Comparison of ENCODE assay signal across 15 mouse cellular contexts in the genomic region with DNA sequence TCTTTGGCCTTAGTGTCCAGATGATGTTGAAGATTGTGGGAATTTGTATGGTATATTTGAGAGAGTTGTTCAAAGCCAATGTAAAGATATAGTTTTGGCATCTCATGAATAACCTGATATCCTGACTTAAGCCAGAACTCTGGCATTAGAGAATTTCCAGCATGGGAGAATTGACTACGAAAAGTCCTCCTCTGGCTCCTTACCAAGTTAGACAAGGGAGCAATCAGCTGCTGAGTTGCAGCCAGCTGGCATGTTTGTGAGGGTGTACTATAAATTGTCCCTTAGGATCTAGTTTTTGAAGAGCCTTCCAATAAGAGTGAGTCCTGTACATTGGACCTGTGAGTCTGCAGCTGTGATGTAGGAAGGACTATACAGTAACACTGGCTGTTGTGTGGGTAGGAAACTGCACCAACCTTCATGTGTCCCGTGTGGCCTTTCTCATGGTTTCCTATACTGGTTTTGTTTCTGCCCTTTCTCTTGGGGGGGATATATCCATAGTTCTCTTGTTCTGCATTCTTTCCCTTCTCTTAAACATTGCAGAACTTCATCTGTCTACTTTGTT. TPM values are rescaled to one million over a fixed set of nuclear protein-coding genes. Genes with fewer than 3 reads are reported as not detected.
A peak's percentile ranks its signal among the peaks of the same experiment; 100 is the strongest.
DNase-seq lines count a peak whose midpoint lies in the region; ATAC-seq lines count a peak whose summit lies in the region.
"Had no signal": no experiment of that assay in that cellular context is flagged by ENCODE, and none has a peak within 500 bp of the region (broad histone marks: within the 10 kb centered on the region; RNA-seq: fewer than 3 reads in every experiment).

No protein-coding gene starts in this region.

- H3K27me3 ChIP-seq in heart, embryonic 16.5 days (ENCODE audit: control insufficient read depth, insufficient read depth, low read length): no peaks in the 10 kb centered on the region
- no peaks in the 10 kb centered on the region for H3K27me3 ChIP-seq in limb, embryonic 15.5 days
- H3K27me3 ChIP-seq: hindbrain, embryonic 12.5 days; liver, embryonic 12.5 days had no signal

- ATAC-seq in heart, embryonic 16.5 days (replicated peaks; ENCODE audit: extremely low read depth, insufficient read depth, low FRiP score): no peak
- peak; percentile 63; the same call in 1 of the 2 replicates for ATAC-seq in limb, embryonic 15.5 days (ENCODE audit: insufficient number of reproducible peaks, low FRiP score, low TSS enrichment, low read depth)
- ATAC-seq: forebrain, postnatal 0 days; liver, embryonic 12.5 days had no signal

- H3K9ac ChIP-seq in heart, embryonic 16.5 days (ENCODE audit: low read length): no peak overlapping the region
- no peak overlapping the region for H3K9ac ChIP-seq in limb, embryonic 15.5 days
- H3K9ac ChIP-seq: forebrain, postnatal 0 days; hindbrain, embryonic 12.5 days; liver, embryonic 12.5 days had no signal

- H3K36me3 ChIP-seq in heart, embryonic 16.5 days (ENCODE audit: control insufficient read depth, insufficient read depth): no peaks in the 10 kb centered on the region
- peaks cover 6% of the 10 kb centered on the region; the same call in 1 of the 2 replicates for H3K36me3 ChIP-seq in limb, embryonic 15.5 days

- H3K9me3 ChIP-seq in heart, embryonic 16.5 days (replicated peaks; ENCODE audit: control insufficient read depth, low read length): no peaks in the 10 kb centered on the region
- H3K9me3 ChIP-seq in limb, embryonic 15.5 days: no peaks in the 10 kb centered on the region
- H3K9me3 ChIP-seq: hindbrain, embryonic 12.5 days; liver, embryonic 12.5 days had no signal

- peak; percentile 20 for DNase-seq in cerebellum, adult 11-12 months
- DNase-seq in cerebellum, postnatal 4 days (ENCODE audit: low spot score in 2 of 2): no peak
- DNase-seq in heart, adult 8-10 months (ENCODE audit: low spot score): no peak
- peak; percentile 13 for DNase-seq in lung, postnatal 14 days
- DNase-seq in lung, postnatal 25 days (ENCODE audit: low spot score): no peak
- DNase-seq in urinary bladder, adult 2 months (ENCODE audit: low spot score): no peak
- DNase-seq: B cell, adult 2 months; forebrain, postnatal 0 days; gastrocnemius, postnatal 14 days; kidney, adult 2 months; thymus, postnatal 4 days had no signal

- H3K4me3 ChIP-seq in heart, embryonic 16.5 days (ENCODE audit: low read length): no peak overlapping the region
- H3K4me3 ChIP-seq in limb, embryonic 15.5 days: no peak overlapping the region
- H3K4me3 ChIP-seq: hindbrain, embryonic 12.5 days; liver, embryonic 12.5 days had no signal

- H3K4me2 ChIP-seq in heart, embryonic 16.5 days (ENCODE audit: low read depth, low read length): no peak overlapping the region
- no peak overlapping the region for H3K4me2 ChIP-seq in limb, embryonic 15.5 days
- H3K4me2 ChIP-seq: hindbrain, embryonic 12.5 days; liver, embryonic 12.5 days had no signal

- H3K4me1 ChIP-seq in heart, embryonic 16.5 days (ENCODE audit: control insufficient read depth, insufficient read depth, low read length): peaks cover 15% of the 10 kb centered on the region
- H3K4me1 ChIP-seq in limb, embryonic 15.5 days: peaks cover 5% of the 10 kb centered on the region; the same call in 1 of the 2 replicates
- H3K4me1 ChIP-seq: hindbrain, embryonic 12.5 days had no signal

- H3K27ac ChIP-seq in heart, embryonic 16.5 days (ENCODE audit: low read length): peak overlapping the region; percentile 69; the same call in 1 of the 2 replicates
- peak overlapping the region; percentile 48 for H3K27ac ChIP-seq in limb, embryonic 15.5 days
- H3K27ac ChIP-seq: hindbrain, embryonic 12.5 days; liver, embryonic 12.5 days had no signal

- 40% methylated on average over 2 of the region's 2 CpGs for WGBS in heart, embryonic 16.5 days
- 52% methylated on average over 2 of the region's 2 CpGs for WGBS in limb, embryonic 15.5 days

RNA-seq across cellular contexts. Expression of a gene that starts 37.2 kb away (rescaled TPM):
- 20.3 and 22.2 TPM in 2 replicates for polyA plus RNA-seq in heart, embryonic 16.5 days (2015; fragmentation: Nextera tagmentation; extraction: Ambion mirVana)
- total RNA-seq in heart, adult 8-10 months (2022): 10 to 100 TPM; 26.5 to 31.3 (median 29.1) TPM
- 29.1 and 29.4 TPM in 2 replicates for polyA plus RNA-seq in limb, embryonic 15.5 days (2015; fragmentation: Nextera tagmentation; extraction: Ambion mirVana)
- polyA plus RNA-seq in urinary bladder, adult 2 months (2012; rRNA removed): 16.5 and 23.3 TPM in 2 replicates

RNA-seq across cellular contexts. Expression of a gene that starts 37.3 kb away (rescaled TPM):
- polyA plus RNA-seq in heart, embryonic 16.5 days (2015; fragmentation: Nextera tagmentation; extraction: Ambion mirVana): 11.2 and 11.4 TPM in 2 replicates
- 10 to 100 TPM; 16.7 to 22.8 (median 20.2) TPM for total RNA-seq in heart, adult 8-10 months (2022)
- 14.6 and 17.6 TPM in 2 replicates for polyA plus RNA-seq in limb, embryonic 15.5 days (2015; fragmentation: Nextera tagmentation; extraction: Ambion mirVana)
- 29.4 and 33.8 TPM in 2 replicates for polyA plus RNA-seq in urinary bladder, adult 2 months (2012; rRNA removed)

Comparison
In these comparisons a context has a peak if more than half of its experiments do, and no peak if none do; other contexts are left out.
1. DNase-seq: peak in cerebellum, adult 11-12 months (single experiment) and lung, postnatal 14 days (single experiment); none in cerebellum, postnatal 4 days (0 of 2), heart, adult 8-10 months (single experiment), lung, postnatal 25 days (single experiment) and urinary bladder, adult 2 months (single experiment).